Mouse (Mus musculus) midbrain, embryonic 15.5 days (tissue): ENCODE data around the gene Fmod. TPM values are rescaled to one million over a fixed set of nuclear protein-coding genes. Genes with fewer than 3 reads are reported as not detected.

Experiments
- ATAC-seq: fragments of 200-750 bp; cut with Nextera tagmentation; replicated peaks from 2 replicates; pipeline ENCODE4 v1.8.0; 2017; ENCODE audit warnings: moderate TSS enrichment
- H3K27ac ChIP-seq: fragments of 300-500 bp; sonication (generic); 2 replicates; pipeline ENCODE4 v1.5.1; 2015; ENCODE audit warnings: mild to moderate bottlenecking, inconsistent platforms
- H3K27me3 ChIP-seq: fragments of 300-500 bp; sonication (generic); replicated peaks from 2 replicates; pipeline ENCODE4 v1.6.1; 2015; ENCODE audit warnings: inconsistent platforms
- H3K36me3 ChIP-seq: fragments of 300-500 bp; sonication (generic); replicated peaks from 2 replicates; pipeline ENCODE4 v1.6.1; 2015; ENCODE audit warnings: inconsistent platforms
- H3K4me1 ChIP-seq: fragments of 300-500 bp; sonication (generic); 2 replicates; pipeline ENCODE4 v1.6.1; 2015; ENCODE audit warnings: inconsistent platforms
- H3K4me2 ChIP-seq: fragments of 300-500 bp; sonication (generic); 2 replicates; pipeline ENCODE4 v1.6.1; 2015; ENCODE audit warnings: inconsistent platforms, mild to moderate bottlenecking, moderate library complexity
- H3K4me3 ChIP-seq: fragments of 300-500 bp; sonication (generic); 2 replicates; pipeline ENCODE4 v1.5.1; 2015; ENCODE audit warnings: mild to moderate bottlenecking, inconsistent platforms
- H3K9ac ChIP-seq: fragments of 300-500 bp; sonication (generic); 2 replicates; pipeline ENCODE4 v1.6.1; 2015; ENCODE audit warnings: mild to moderate bottlenecking, inconsistent platforms
- H3K9me3 ChIP-seq: fragments of 300-500 bp; sonication (generic); 2 replicates; pipeline ENCODE4 v1.6.1; 2016; ENCODE audit warnings: inconsistent platforms
- WGBS: fragments of 180-500 bp; shearing (Covaris S2); methylation state at CpG from one replicate; pipeline ENCODE4 v1.1.7; 2015; ENCODE audit warnings: mixed read lengths; 5-methylcytosine and 5-hydroxymethylcytosine counted together
- polyA plus RNA-seq: library from polyadenylated mRNA; unstranded; fragments of >200 nt; fragmentation: Nextera tagmentation; extraction: Ambion mirVana; gene quantifications from 2 replicates; pipeline ENCODE4 v1.2.1, GENCODE M21; 2015

Gene Fmod
- polyA plus RNA-seq, 1 experiment from 2014 or later = 15.2 TPM

DNA sequence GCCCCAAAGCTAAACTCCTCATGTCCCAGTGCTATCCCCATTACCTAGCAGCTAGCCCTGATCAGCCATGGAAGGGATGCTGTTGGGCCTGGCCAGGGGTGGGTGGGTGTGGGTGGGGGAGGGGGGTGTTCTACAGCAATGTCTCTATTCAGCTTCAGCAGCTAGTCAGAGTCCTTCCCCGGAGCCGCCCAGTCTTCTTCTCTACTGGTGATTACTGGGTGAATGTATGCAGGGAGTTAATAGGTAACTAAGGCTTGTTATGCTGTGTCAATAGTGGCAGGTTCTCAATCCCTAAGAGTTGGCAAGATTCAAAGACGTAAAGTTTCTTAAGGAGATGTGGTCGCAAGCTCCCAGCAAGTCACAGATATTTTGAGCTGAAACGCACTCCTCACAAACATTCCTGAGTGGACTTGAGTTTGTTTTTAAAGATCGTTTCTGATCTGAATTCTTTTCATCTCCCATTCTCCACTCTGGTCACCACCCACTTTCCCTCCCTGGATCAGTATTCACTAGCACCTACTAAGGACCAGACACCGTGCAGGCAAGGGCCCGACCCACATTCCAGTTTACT, 33.1 kb downstream of the Fmod start:
- peaks cover 24% of the 10 kb centered on the region for H3K4me1 ChIP-seq
- no peaks in the 10 kb centered on the region for H3K36me3 ChIP-seq
- H3K4me2 ChIP-seq = no peak overlapping the region
- H3K27me3 ChIP-seq = no peaks in the 10 kb centered on the region
- ATAC-seq = no peak
- no peak overlapping the region for H3K9ac ChIP-seq
- no peaks in the 10 kb centered on the region for H3K9me3 ChIP-seq
- H3K27ac ChIP-seq = 0 out of 2 replicates have a peak overlapping the region, but pooled peaks have one; percentile 45
- no peak overlapping the region for H3K4me3 ChIP-seq
- WGBS = 64% methylated on average over 8 of the region's 8 CpGs

DNA sequence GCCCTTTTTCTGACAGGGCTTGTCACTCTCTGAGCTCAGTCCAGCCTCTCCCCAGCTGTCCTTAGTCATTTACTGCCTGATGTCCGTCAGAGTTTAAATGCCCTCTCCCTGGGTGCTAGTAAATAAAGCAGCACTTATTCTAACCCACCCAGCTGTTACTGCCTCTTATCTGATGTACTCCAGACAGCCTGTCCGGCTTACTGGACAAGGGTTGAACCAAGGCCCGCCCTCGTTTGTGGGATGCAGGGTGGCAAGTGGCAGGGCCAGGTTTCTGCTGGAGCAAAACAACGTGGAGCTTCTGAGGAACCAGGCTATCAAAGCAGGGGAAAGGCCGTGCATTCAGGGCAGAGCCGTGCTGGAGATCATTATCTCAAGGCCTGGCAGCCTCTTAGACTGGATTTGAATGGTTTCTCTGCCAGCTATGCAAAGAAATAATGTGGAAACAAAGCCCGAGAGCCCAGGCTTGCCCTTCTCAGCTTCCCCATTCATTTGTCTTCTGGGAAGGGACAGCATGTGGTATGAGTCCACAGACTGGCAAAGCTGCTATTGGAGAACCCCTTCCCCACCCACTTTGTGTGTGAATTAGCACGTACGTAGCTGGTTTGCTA, 34.5 kb downstream of the Fmod start:
- no peak for ATAC-seq
- Histone ChIP-seq H3K9me3 (no peaks in the 10 kb centered on the region), H3K36me3 (no peaks in the 10 kb centered on the region), H3K4me2 (no peak overlapping the region), H3K27ac (peak overlapping the region; percentile 53), H3K27me3 (no peaks in the 10 kb centered on the region), H3K4me1 (peaks cover 31% of the 10 kb centered on the region), H3K4me3 (no peak overlapping the region), H3K9ac (no peak overlapping the region)
- 25% methylated on average over 10 of the region's 10 CpGs for WGBS

DNA sequence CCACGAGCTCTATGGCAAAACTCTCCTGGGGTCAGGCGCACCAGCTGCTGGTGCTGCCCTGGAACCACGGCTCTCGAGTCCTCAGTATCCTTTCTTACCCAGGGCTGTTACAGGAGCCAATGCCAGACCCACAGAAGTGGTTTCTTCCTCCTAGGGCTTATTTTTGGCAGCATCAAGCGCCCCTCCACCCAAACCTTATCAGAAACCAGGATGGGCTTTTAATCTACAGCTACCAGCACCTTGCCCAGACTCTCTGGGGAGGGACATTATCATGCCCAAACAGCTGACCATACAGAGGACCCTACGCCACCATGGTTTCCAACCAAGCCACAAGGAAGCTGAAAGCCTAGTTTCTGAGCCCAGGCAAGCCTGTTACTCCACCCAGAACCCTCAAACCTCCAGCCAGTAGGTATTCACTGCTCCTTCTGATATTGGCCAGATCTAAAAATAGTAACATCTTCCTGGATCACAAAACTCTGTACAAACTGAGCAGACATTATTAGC, 36.1 kb downstream of the Fmod start:
- no peaks in the 10 kb centered on the region for H3K27me3 ChIP-seq
- H3K4me3 ChIP-seq = no peak overlapping the region
- ATAC-seq = no peak
- 73% methylated on average over 6 of the region's 6 CpGs for WGBS
- no peaks in the 10 kb centered on the region for H3K9me3 ChIP-seq
- no peak overlapping the region for H3K4me2 ChIP-seq
- H3K27ac ChIP-seq = peak overlapping the region; percentile 22; the same call in 1 of the 2 replicates
- H3K4me1 ChIP-seq = peaks cover 40% of the 10 kb centered on the region
- H3K9ac ChIP-seq = no peak overlapping the region
- H3K36me3 ChIP-seq = no peaks in the 10 kb centered on the region

DNA sequence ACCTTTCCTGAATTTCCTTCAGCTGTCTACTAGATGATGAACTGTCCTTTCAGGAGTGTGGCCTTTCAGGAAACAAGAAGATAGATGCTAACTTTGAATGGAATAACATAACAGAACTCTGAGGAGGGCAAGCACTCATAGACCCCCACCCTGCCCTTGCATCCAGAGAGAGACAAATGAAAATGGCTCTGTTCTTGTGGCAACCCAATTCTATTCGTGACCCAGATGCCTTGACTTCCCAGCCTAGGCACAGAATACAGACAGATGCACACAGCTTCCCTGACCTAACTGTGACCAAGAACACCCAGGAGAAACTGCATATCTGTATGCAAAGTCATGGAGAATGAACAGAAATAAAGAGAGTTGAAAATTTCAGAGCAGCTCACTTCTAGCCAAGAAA, 36.6 kb downstream of the Fmod start:
- no peak overlapping the region for H3K9ac ChIP-seq
- H3K27ac ChIP-seq = no peak overlapping the region
- H3K4me2 ChIP-seq = no peak overlapping the region
- no peak for ATAC-seq
- no peak overlapping the region for H3K4me3 ChIP-seq
- no peaks in the 10 kb centered on the region for H3K27me3 ChIP-seq
- peaks cover 43% of the 10 kb centered on the region for H3K4me1 ChIP-seq
- 71% methylated on average over 1 of the region's 1 CpGs for WGBS
- H3K36me3 ChIP-seq = no peaks in the 10 kb centered on the region
- no peaks in the 10 kb centered on the region for H3K9me3 ChIP-seq

DNA sequence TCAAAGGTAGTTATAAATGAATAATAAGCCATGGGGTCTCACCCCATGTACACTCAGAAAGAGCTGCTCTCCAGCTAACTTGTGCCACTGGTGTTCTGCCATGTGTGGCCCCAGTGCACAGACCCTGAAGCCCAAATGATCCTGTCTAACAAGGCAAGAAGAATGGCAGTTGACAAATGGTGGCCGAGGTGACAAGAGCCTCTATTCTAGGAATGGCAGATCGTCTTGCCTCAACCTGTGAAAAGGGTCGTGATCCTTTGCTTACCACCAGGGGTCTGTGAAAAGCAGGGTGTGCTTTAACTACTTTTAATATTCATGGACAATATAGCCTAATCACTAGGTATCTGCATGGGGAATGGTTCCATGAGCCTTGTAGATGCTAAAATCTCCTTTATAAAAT, 37.1 kb downstream of the Fmod start:
- Histone ChIP-seq H3K9ac (no peak overlapping the region), H3K4me1 (peaks cover 43% of the 10 kb centered on the region), H3K36me3 (no peaks in the 10 kb centered on the region), H3K9me3 (no peaks in the 10 kb centered on the region), H3K4me2 (no peak overlapping the region), H3K27me3 (no peaks in the 10 kb centered on the region), H3K27ac (no peak overlapping the region), H3K4me3 (no peak overlapping the region)
- no peak for ATAC-seq
- 35% methylated on average over 3 of the region's 3 CpGs for WGBS

DNA sequence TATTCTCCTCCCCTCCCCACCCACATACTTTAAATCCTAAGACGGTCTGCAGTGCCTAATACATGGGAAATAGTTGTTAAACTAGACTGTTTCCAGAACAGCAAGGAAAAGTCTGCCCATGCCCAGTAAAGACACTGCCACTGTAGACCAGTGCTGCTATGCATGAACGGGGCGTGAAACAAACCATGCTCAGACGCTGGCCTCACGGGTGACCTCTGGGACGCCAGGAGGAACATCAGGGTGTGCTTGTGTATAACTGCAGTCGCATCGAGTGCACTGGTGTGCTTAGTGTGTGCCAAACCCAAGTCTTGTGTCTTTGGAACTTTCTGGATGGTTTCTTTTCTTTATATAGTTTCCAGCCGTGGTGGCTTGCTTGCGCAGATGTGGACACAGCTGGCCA, 37.6 kb downstream of the Fmod start:
- Histone ChIP-seq H3K9ac (no peak overlapping the region), H3K9me3 (no peaks in the 10 kb centered on the region), H3K36me3 (no peaks in the 10 kb centered on the region), H3K4me1 (peaks cover 43% of the 10 kb centered on the region), H3K27me3 (no peaks in the 10 kb centered on the region), H3K4me3 (no peak overlapping the region), H3K4me2 (no peak overlapping the region), H3K27ac (no peak overlapping the region)
- no peak for ATAC-seq
- WGBS = 83% methylated on average over 10 of the region's 10 CpGs

DNA sequence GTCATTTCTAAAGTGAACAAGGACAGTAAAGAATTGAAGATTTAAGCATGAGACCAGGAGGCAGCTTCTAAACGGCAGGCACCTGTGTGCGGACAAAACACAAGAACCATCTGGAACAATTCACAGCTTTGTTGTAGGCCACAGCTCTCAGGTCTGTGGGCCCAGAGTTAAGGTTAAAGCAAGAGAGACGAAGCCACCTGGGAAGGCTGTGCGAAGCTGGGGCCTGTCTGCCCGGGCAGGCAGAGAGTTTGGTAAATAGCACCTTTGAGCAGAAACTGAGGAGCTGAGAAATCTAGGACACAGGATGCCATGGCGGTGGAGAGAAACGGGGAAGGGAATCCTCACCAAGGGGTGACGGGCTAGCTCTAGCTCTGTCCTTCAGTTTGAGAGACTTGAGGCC, 38.5 kb downstream of the Fmod start:
- WGBS = 81% methylated on average over 8 of the region's 8 CpGs
- 0 out of 2 replicates have a peak overlapping the region, but pooled peaks have one; percentile 0 for H3K27ac ChIP-seq

DNA sequence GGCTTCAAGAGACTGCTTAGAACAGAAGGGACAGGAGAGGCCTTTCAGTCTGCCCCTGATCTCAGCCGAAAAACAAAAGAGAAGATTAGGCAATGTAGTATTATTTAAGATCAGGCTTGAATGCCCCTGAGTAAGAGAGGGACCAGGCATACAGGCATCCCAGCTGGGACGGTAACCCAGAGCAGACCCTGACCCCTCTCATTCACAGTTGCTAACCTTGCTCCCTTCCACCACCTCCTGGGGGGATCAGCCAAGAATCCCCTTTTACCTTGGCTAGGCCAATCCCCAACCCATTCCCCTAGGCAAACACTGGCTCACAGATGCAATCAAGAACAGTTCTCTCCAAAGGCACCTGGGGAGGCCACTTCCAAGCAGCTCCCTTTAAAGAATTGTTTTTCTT, 39.7 kb downstream of the Fmod start:
- Histone ChIP-seq H3K27me3 (no peaks in the 10 kb centered on the region), H3K27ac (peak overlapping the region; percentile 32; the same call in 1 of the 2 replicates), H3K4me1 (peaks cover 38% of the 10 kb centered on the region), H3K9ac (peak overlapping the region; percentile 18; the same call in 1 of the 2 replicates), H3K9me3 (no peaks in the 10 kb centered on the region), H3K4me3 (peak overlapping the region; percentile 52), H3K4me2 (peak overlapping the region; percentile 71), H3K36me3 (no peaks in the 10 kb centered on the region)
- no peak for ATAC-seq
- 6% methylated on average over 2 of the region's 2 CpGs for WGBS

More for the DNA sequence above, 38.5 kb downstream of the Fmod start:
- Histone ChIP-seq H3K9ac (0 out of 2 replicates have a peak overlapping the region, but pooled peaks have one; percentile 1), H3K4me2 (peak overlapping the region; percentile 71), H3K36me3 (no peaks in the 10 kb centered on the region), H3K27me3 (no peaks in the 10 kb centered on the region), H3K4me1 (peaks cover 43% of the 10 kb centered on the region), H3K9me3 (no peaks in the 10 kb centered on the region), H3K4me3 (peak overlapping the region; percentile 52)
- ATAC-seq = no peak

DNA sequence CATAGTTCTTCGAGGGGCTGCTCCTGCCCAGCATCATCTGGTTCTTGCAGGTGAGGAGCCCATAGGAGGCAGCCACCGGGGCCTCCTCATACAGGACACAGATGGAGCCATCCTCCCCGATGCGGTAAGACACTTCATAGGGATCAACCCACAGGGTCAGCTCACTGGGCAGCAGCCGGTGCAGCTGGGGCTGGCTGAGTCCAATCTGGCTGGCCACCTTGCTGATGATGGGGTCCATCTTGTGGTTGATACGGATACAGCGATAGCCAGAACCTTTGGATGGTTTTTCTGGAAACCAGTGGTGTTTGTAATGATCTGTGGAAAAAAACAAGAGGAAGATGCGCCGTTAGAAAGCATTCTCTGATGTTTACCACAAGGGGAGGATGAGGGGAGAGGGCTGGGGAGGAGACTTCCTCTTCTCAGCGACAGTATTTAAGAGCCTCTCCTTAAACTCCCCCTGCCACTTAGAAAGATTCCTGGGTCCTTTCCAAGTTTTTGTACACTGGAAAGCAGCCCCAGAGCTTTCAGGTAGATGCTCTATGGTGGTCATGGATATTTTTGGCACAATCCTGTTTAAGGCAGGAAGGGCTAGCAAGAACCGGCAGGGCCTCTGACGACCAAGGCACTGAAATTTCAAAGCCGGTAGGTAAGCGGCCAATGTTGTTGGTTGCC, 40.5 kb downstream of the Fmod start:
- Histone ChIP-seq H3K9me3 (no peaks in the 10 kb centered on the region), H3K27ac (peak overlapping the region; percentile 82), H3K4me3 (peak overlapping the region; percentile 52), H3K36me3 (no peaks in the 10 kb centered on the region), H3K27me3 (no peaks in the 10 kb centered on the region), H3K4me2 (peak overlapping the region; percentile 71), H3K9ac (peak overlapping the region; percentile 53), H3K4me1 (peaks cover 37% of the 10 kb centered on the region)
- 16% methylated on average over 14 of the region's 14 CpGs for WGBS
- 0 out of 2 replicates have a peak, but pooled peaks have one; percentile 13 for ATAC-seq

DNA sequence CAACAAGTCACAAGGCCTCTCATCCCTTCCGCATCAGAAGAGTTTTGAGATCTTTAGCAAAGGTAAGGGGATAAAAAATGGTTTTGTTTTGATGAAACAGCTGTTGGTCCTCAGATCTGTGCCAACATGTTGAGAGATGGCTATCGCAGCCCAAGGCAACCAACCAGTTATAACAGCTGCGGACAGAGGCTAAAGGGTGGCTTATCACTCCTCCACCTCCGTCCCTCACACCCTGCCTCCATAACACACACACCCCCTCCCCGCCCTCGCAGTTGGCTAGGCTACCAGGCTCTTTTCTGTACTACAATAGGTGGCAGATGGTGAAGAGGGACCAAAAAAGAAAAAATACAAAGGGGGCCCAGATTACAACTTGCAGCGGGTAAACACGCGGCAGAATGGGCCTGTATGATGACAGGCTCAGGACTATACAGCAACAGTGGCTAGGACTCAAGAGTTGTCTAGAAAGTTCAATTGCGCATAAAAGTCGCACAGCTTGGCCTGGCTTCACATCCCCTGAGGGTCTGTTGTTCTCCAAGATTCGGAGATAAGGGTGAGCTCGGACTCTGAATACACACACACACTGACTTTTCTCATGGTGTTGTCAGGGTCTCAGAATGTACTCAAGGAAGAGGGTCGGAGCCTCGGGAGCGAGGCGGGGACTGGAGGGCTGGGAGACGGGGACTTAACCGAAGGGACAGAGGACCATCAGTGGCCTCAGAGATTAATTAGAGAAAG, 41.2 kb downstream of the Fmod start:
- Histone ChIP-seq H3K27ac (peak overlapping the region; percentile 82), H3K4me2 (peak overlapping the region; percentile 71), H3K27me3 (no peaks in the 10 kb centered on the region), H3K4me1 (peaks cover 39% of the 10 kb centered on the region), H3K36me3 (no peaks in the 10 kb centered on the region), H3K4me3 (peak overlapping the region; percentile 52), H3K9ac (peak overlapping the region; percentile 53), H3K9me3 (no peaks in the 10 kb centered on the region)
- ATAC-seq = peak; percentile 10; the same call in 1 of the 2 replicates
- 5% methylated on average over 19 of the region's 19 CpGs for WGBS

DNA sequence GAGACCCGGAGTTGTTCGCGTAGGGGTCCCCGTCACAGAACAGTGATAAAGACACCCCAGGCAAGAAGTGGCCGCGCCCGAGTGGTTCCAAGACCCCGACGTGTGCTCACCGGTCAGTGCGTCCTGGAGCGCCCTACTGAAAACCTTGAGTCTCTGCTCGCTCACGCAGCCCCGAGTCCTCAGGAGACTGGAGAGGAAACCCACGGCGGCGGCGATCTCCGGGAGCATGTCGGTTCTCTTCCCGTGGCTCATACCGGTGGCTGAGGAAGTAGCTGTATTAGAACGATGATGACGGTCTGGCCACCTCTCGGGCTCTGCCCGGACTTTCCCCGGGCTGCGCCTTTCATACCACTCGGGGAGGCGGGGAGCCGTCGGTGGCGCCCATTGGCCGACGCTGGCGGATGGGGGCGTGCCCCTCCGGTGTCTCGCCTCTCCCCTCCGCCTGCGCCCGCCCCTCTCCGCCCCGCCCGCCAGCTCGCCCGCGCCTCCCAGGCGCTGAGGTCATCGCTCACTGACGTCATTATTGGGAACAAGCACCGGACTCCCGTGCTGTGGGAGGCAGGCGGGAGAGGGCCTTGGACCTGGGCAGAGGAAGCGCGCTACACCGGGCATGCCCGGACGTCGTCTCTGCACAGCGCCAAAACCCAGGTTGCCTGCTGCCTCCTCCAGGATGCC, 41.9 kb downstream of the Fmod start, which contains the start of gene Btg2:
Gene Btg2, minus strand, starts transcription at position 319 of the 675 bp plus-strand sequence.
- WGBS = 0% methylated on average over 42 of the region's 62 CpGs
- H3K4me1 ChIP-seq = peaks cover 35% of the 10 kb centered on the region

More for the DNA sequence above, 41.9 kb downstream of the Fmod start, which contains the start of gene Btg2:
- Histone ChIP-seq H3K9ac (peak within 1 kb of the TSS; percentile 54), H3K36me3 (no peaks in the 10 kb centered on the region), H3K4me3 (peak within 1 kb of the TSS; percentile 52), H3K27me3 (no peaks in the 10 kb centered on the region), H3K27ac (peak within 1 kb of the TSS; percentile 82), H3K4me2 (peak within 1 kb of the TSS; percentile 71), H3K9me3 (no peaks in the 10 kb centered on the region)
- ATAC-seq = peak; percentile 95
